22 mouse cellular contexts compared by ENCODE assay signal in the genomic region with DNA sequence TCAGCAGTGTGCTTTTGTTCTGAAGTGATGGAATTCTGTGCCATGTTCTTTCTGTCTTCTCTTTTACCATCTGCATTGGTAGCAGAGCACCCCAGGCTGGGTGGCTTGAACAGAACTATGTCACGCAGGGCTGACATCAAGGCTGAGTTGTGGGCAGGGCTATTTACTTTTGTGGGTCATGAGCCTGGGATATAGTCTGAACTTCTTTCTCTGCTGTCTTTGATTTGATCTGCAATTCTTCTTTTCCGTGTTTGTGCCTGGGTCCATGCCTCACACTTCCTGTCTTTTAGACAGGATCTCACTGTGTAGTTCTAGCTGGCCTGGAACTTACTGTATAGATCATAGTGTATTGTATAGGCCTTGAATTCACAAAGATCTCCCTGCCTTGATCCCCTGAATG.
DNase-seq lines count a peak whose midpoint lies in the region; ATAC-seq lines count a peak whose summit lies in the region.
"Had no signal": no experiment of that assay in that cellular context is flagged by ENCODE, and none has a peak within 500 bp of the region (broad histone marks: within the 10 kb centered on the region; RNA-seq: fewer than 3 reads in every experiment).

No protein-coding gene starts in this region.

- intact Hi-C loops in heart, postnatal 10 days (cut with DNase I): no loop called here

- peaks cover 41% of the 10 kb centered on the region for H3K4me1 ChIP-seq in heart, embryonic 11.5 days (ENCODE audit: control insufficient read depth, insufficient read depth, low read length)
- peaks cover 13% of the 10 kb centered on the region for H3K4me1 ChIP-seq in liver, embryonic 11.5 days (replicated peaks; ENCODE audit: control insufficient read depth, insufficient read depth, low read length)
- H3K4me1 ChIP-seq in liver, embryonic 12.5 days: peaks cover 16% of the 10 kb centered on the region
- H3K4me1 ChIP-seq in midbrain, embryonic 14.5 days (ENCODE audit: control insufficient read depth, insufficient read depth, low read length): peaks cover 42% of the 10 kb centered on the region
- peaks cover 32% of the 10 kb centered on the region for H3K4me1 ChIP-seq in midbrain, embryonic 11.5 days (ENCODE audit: control insufficient read depth, insufficient read depth, low read length)

- no peaks in the 10 kb centered on the region for H3K9me3 ChIP-seq in heart, embryonic 11.5 days (replicated peaks; ENCODE audit: control insufficient read depth, low read length)
- no peaks in the 10 kb centered on the region for H3K9me3 ChIP-seq in liver, embryonic 11.5 days (ENCODE audit: control insufficient read depth, low read length)
- H3K9me3 ChIP-seq in liver, embryonic 12.5 days (replicated peaks): no peaks in the 10 kb centered on the region
- peaks cover 2% of the 10 kb centered on the region; the same call in 1 of the 2 replicates for H3K9me3 ChIP-seq in midbrain, embryonic 14.5 days (ENCODE audit: control insufficient read depth, low read length)
- H3K9me3 ChIP-seq in midbrain, embryonic 11.5 days (ENCODE audit: control insufficient read depth, low read length): no peaks in the 10 kb centered on the region
- H3K9me3 ChIP-seq: embryonic facial prominence, embryonic 13.5 days; forebrain, embryonic 12.5 days had no signal

- DNase-seq in heart, postnatal 10 days: no peak
- DNase-seq in liver, embryonic 11.5 days (ENCODE audit: low spot score): peak; percentile 19
- DNase-seq in midbrain, embryonic 14.5 days: no peak
- DNase-seq in midbrain, embryonic 11.5 days (ENCODE audit: low spot score, missing footprints): no peak
- DNase-seq in naive thymus-derived CD4-positive, alpha-beta T cell, adult 2 months (ENCODE audit: low read depth): peak; percentile 57
- DNase-seq: adrenal gland, postnatal 25 days; cerebellum, adult 8-10 months; cerebellum, postnatal 36 days; embryo, embryonic 11 days; gastrocnemius, postnatal 25 days; heart, postnatal 36 days; kidney, adult 18-20 months; kidney, postnatal 4 days; thymus, adult 18-20 months; thymus, postnatal 4 days had no signal

- no peak overlapping the region for H3K4me3 ChIP-seq in heart, embryonic 11.5 days (ENCODE audit: low read depth, low read length)
- H3K4me3 ChIP-seq in liver, embryonic 11.5 days (ENCODE audit: low read depth, low read length): no peak overlapping the region
- H3K4me3 ChIP-seq in liver, embryonic 12.5 days: no peak overlapping the region
- H3K4me3 ChIP-seq in midbrain, embryonic 14.5 days (replicated peaks; ENCODE audit: low read depth, low read length): no peak overlapping the region
- no peak overlapping the region for H3K4me3 ChIP-seq in midbrain, embryonic 11.5 days (ENCODE audit: low read depth, low read length)
- H3K4me3 ChIP-seq: embryonic facial prominence, embryonic 13.5 days; erythroblast, embryonic 14.5 days; forebrain, embryonic 12.5 days; megakaryocyte, embryonic 14.5 days had no signal

- 74% methylated on average over 2 of the region's 2 CpGs for WGBS in heart, embryonic 11.5 days (ENCODE audit: insufficient replicate concordance)
- WGBS in liver, embryonic 11.5 days: 67% methylated on average over 2 of the region's 2 CpGs
- 53% methylated on average over 2 of the region's 2 CpGs for WGBS in liver, embryonic 12.5 days (ENCODE audit: insufficient replicate concordance)
- WGBS in midbrain, embryonic 14.5 days: 67% methylated on average over 2 of the region's 2 CpGs
- WGBS in midbrain, embryonic 11.5 days: 61% methylated on average over 2 of the region's 2 CpGs

- H3K9ac ChIP-seq in heart, embryonic 11.5 days (ENCODE audit: low read depth, low read length): no peak overlapping the region
- H3K9ac ChIP-seq in liver, embryonic 11.5 days (ENCODE audit: low read depth, low read length): no peak overlapping the region
- no peak overlapping the region for H3K9ac ChIP-seq in liver, embryonic 12.5 days
- H3K9ac ChIP-seq in midbrain, embryonic 14.5 days (replicated peaks; ENCODE audit: low read length): no peak overlapping the region
- H3K9ac ChIP-seq in midbrain, embryonic 11.5 days (ENCODE audit: low read length): no peak overlapping the region
- H3K9ac ChIP-seq: embryonic facial prominence, embryonic 13.5 days; forebrain, embryonic 12.5 days had no signal

- H3K27ac ChIP-seq in heart, embryonic 11.5 days (ENCODE audit: low read depth, low read length): peak overlapping the region; percentile 11; the same call in 1 of the 2 replicates
- no peak overlapping the region for H3K27ac ChIP-seq in liver, embryonic 11.5 days (ENCODE audit: low read depth, low read length)
- H3K27ac ChIP-seq in liver, embryonic 12.5 days: no peak overlapping the region
- peak overlapping the region; percentile 86; the same call in 1 of the 2 replicates for H3K27ac ChIP-seq in midbrain, embryonic 14.5 days (replicated peaks; ENCODE audit: low read depth, low read length)
- H3K27ac ChIP-seq in midbrain, embryonic 11.5 days (ENCODE audit: low read depth, low read length): no peak overlapping the region
- H3K27ac ChIP-seq: embryonic facial prominence, embryonic 13.5 days; forebrain, embryonic 12.5 days had no signal

- H3K27me3 ChIP-seq in heart, embryonic 11.5 days (ENCODE audit: control insufficient read depth, insufficient read depth, low read length): no peaks in the 10 kb centered on the region
- no peaks in the 10 kb centered on the region for H3K27me3 ChIP-seq in liver, embryonic 11.5 days (replicated peaks; ENCODE audit: control insufficient read depth, insufficient read depth, low read length)
- H3K27me3 ChIP-seq in liver, embryonic 12.5 days (replicated peaks): no peaks in the 10 kb centered on the region
- no peaks in the 10 kb centered on the region for H3K27me3 ChIP-seq in midbrain, embryonic 14.5 days (ENCODE audit: control insufficient read depth, insufficient read depth, low read length)
- H3K27me3 ChIP-seq in midbrain, embryonic 11.5 days (ENCODE audit: control insufficient read depth, insufficient read depth, low read length): no peaks in the 10 kb centered on the region
- H3K27me3 ChIP-seq: embryonic facial prominence, embryonic 13.5 days; forebrain, embryonic 12.5 days had no signal

- no peak for ATAC-seq in heart, embryonic 11.5 days (replicated peaks; ENCODE audit: insufficient number of reproducible peaks, low FRiP score, low TSS enrichment)
- no peak for ATAC-seq in liver, embryonic 11.5 days (replicated peaks; ENCODE audit: low FRiP score)
- ATAC-seq in liver, embryonic 12.5 days: no peak
- ATAC-seq in midbrain, embryonic 14.5 days (ENCODE audit: low FRiP score, low TSS enrichment): no peak
- ATAC-seq in midbrain, embryonic 11.5 days (ENCODE audit: low FRiP score): no peak
- ATAC-seq: CD4-positive, CD25-positive, alpha-beta regulatory T cell, adult 4 months had no signal

- no peak overlapping the region for H3K4me2 ChIP-seq in heart, embryonic 11.5 days
- no peak overlapping the region for H3K4me2 ChIP-seq in liver, embryonic 11.5 days
- no peak overlapping the region for H3K4me2 ChIP-seq in liver, embryonic 12.5 days
- H3K4me2 ChIP-seq in midbrain, embryonic 14.5 days (ENCODE audit: low read length): no peak overlapping the region
- no peak overlapping the region for H3K4me2 ChIP-seq in midbrain, embryonic 11.5 days
- H3K4me2 ChIP-seq: embryonic facial prominence, embryonic 13.5 days; forebrain, embryonic 12.5 days had no signal

- H3K36me3 ChIP-seq in heart, embryonic 11.5 days (ENCODE audit: control insufficient read depth, insufficient read depth, low read length): no peaks in the 10 kb centered on the region; the same call in 1 of the 2 replicates
- no peaks in the 10 kb centered on the region for H3K36me3 ChIP-seq in liver, embryonic 11.5 days (ENCODE audit: control insufficient read depth, insufficient read depth, low read length)
- no peaks in the 10 kb centered on the region for H3K36me3 ChIP-seq in liver, embryonic 12.5 days
- H3K36me3 ChIP-seq in midbrain, embryonic 14.5 days (ENCODE audit: control insufficient read depth, insufficient read depth, low read length): no peaks in the 10 kb centered on the region
- no peaks in the 10 kb centered on the region for H3K36me3 ChIP-seq in midbrain, embryonic 11.5 days (ENCODE audit: control insufficient read depth, insufficient read depth, low read length)
- H3K36me3 ChIP-seq: embryonic facial prominence, embryonic 13.5 days had no signal

Comparison
In these comparisons a context has a peak if more than half of its experiments do, and no peak if none do; other contexts are left out.
1. H3K27ac ChIP-seq: peak in heart, embryonic 11.5 days (single experiment) and midbrain, embryonic 14.5 days (single experiment); none in liver, embryonic 11.5 days (single experiment), liver, embryonic 12.5 days (single experiment) and midbrain, embryonic 11.5 days (single experiment).
2. DNase-seq: peak in liver, embryonic 11.5 days (single experiment) and naive thymus-derived CD4-positive, alpha-beta T cell, adult 2 months (single experiment); none in heart, postnatal 10 days (0 of 2), midbrain, embryonic 14.5 days (single experiment) and midbrain, embryonic 11.5 days (single experiment).